Mouse (Mus musculus) cerebellum, adult 11-12 months (tissue): Measurements from ENCODE around the gene Utp18.
"Not testable (repeated sequence)": the region's sequence is repeated elsewhere in the genome, so short reads cannot be mapped to it uniquely, and the experiment has no call there.

Experiments used
- DNase-seq: peaks from one replicate; pipeline ENCODE4 v3.0.0; 2022

The Utp18 gene

DNA sequence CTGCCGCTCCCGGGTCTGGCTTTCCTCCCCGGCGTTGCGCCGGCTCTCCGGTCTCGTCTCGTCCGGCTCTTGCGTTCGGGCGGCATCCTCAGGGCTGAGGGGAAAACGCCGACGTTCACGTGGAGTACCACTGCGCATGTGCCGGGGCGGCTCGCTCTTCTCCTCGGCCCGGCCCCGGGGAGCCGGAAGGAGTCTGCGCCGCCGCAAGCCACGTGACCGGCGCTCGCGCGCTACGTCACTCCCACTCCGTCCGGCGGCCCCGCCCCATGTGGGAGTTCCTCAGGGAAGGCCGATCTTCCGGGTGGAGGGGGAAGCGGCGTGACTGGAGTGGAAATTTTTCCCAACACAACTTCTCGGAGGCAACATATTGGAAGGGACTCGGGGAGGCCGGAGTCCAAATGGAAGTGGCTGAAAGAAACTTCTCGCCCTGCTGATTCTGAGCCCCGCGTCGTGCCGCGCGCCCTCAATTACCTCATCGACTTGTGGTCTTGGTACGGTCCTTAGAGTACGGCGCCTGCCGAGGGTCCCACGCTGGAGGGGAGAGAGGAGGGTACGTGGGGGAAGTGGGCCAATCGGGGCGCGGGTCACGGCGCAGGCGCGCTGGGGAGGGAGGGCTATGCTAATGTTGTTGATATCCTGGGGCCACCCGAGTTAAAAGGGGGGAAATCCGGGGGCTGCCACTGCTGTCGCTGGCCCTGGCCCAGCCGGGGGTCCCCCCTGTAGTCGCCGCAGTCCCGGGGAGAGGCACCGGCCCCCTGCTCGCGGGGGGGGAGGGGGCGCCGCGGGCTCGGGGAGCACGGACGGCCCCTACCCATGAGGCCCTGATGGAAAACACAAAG lies at the start of gene Utp18, which contains the start of gene Mbtd1:
TSS of gene Utp18 (minus strand) at position 195 of the 839 bp plus-strand sequence.
TSS of gene Mbtd1 (plus strand) at position 281 of the 839 bp plus-strand sequence.
- peak; percentile 99 for DNase-seq

DNA sequence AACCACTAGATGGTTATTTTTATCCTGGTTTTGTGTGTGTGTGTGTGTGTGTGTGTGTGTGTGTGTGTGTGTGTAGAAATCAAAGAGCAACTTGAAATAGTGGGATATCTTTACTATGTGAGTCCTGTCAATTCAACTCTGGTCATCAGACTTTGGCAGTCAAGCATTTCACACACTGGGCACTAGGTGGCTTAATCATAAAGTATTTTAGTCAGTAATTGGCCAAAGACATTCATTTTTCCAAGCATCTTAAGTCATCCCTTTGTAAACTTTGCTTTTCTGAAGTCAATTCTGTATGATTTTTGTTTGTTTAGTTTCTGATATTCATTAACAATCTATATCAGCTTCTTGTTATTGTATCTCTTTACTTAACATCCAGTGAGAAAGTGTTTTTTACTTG lies 43.5 kb upstream of the Utp18 start:
- DNase-seq = no peak

DNA sequence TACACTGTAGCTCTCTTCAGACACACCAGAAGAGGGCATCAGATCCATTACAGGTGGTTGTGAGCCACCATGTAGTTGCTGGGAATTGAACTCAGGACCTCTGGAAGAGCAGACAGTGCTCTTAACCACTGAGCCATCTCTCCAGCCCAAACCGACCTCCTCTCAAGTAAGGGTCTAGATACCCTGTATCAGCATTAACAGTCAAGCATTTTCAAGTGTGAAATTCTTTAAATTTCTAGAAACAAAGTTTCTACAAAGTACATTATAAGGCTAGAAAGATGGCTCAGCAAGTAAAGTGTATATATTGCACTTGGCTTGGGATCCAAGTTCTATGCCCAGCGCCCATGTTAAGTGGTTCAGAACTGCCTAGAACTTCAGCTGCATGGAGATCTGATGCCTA lies 29.5 kb upstream of the Utp18 start:
- not testable (repeated sequence) for DNase-seq

DNA sequence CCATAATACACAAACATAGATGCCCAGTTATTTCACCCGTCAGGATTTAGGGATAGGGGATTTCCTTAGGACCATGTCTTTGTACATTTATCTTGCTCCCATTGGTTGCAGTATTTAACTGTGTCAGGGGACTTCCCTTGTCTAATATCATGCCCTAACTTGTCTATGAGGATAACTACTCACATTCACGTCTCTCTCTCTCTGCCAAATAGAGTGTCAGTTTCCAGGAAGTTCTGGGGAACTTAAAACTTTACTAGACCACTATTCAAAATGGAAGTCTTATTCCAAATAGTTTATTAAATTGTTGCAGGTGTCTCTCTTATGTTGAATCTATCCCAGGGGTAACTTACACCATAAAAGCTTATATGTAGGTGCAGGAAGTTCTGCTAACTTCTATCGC lies 26.0 kb upstream of the Utp18 start:
- no peak for DNase-seq

DNA sequence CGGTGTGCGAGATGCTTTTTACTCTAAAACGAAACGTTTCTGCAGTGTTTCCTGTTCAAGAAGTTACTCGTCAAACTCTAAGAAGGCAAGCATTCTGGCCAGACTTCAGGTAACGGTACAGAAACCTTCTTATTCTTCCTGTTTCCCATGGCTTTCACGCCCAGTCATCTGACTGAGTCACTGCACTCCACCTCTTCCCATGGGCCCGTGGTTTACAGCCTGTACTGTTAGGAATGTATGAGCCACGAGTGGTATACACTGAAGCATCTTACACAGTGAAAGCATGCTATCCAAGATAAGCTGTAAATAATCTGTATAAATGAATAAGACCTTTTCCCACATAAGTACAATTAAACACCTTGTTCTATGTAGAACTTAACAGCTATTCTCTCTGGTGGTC lies 23.3 kb upstream of the Utp18 start:
- DNase-seq = no peak

DNA sequence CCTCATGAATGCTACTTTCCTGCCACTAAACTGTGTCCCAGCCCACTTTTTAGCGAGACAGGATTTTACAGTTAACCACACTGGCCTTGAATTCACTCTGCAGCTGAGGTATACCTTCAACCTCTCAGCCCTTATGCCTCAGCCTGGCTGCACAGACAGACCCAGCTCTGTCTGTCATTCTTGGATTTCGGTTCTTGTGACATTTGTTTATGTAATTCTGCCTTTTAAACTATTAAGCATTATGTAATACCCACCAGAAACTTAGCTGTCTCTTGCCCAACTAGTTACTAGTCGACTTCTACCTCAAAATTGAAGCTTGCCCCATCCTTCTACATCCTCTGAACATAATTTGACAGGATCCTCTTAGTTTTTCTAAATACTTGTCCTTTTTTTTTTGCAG lies 22.3 kb upstream of the Utp18 start:
- no peak for DNase-seq

DNA sequence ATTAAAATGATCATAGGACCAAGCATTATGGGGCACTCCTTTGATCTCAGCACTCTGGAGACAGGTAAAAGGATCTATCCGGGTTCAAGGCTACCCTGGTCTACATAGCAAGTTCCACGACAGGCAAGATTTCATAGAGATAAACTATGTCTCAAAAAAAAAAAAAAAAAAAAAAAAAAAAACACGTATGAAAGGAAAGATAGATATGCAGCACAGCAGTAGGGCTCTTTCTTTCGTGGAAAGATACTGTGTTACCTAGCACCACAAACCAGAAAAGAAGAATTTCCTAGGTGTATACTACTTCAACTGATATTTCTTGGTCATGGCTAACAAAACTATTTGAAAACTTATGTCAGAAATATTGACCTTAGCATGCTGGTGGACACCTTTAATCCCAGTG lies 21.3 kb upstream of the Utp18 start:
- DNase-seq = no peak

DNA sequence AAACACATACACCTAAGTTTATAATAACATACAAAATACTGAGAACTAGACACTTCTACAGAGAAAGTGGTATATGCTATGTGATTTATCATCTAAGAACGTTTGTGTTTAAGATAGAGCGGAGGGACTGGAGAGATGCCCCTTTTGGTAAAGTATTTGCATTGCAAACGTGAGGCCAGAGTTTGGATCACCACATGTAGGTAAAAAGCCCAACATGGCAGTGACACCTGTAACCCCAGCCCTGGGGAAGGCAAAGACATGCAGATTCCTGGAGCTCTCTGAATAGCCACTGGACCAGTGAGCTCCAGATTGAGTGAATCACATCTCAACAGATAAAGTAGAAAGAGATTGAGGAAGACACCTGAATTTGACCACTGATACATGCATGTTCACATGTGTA lies 12.2 kb upstream of the Utp18 start:
- DNase-seq = no peak

DNA sequence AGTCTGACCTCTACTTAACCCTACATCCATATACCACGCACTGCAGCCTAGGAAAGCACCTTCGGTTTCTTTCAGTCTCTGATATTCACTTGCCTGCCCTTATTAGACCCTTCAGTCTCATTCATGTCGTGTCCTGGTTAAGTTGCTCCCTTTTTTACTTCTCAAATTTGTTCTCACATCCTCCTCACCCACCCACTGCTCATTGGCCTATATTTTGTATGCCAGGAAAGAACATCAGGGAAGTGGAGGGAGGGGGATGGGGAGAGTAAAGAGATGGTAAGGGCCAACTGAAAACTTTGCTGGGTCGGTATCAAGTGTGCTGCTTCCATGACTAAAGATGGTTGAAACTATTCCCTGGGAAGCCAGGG lies 1.5 kb upstream of the Utp18 start:
- peak; percentile 20 for DNase-seq

DNA sequence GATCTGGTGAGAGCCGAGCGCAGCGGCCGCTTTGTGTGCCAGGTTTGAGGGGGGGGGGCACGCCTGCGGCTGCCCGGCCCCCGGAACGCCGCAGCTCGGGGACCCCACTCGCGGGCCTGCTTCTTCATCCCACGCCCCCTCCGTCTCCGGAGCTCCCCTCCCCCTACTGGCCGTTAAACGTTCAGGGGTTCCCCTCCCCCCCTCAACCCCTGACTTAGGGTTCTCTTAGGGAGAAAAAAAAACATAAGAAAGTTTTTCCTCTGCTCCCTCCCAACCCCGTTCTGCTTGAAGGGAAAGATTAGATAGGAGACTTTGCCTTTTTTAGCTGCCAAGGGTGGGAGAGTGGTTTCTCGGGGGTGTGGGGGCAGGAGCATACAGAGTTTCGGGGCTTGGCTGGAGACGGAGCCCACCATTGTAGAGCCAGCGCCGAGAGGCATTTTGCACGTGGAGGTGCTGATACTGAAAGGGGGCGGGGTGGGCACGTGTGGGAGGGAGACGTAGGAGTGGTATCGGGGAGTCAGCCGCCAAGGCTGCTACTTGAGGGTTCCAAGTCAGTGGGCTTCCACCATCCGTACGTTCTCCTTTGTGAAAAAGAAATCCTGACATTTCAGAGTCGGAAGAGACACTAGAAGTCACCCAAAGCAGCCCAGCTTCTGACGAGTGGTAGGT lies 979 bp upstream of the Utp18 start:
- DNase-seq = peak; percentile 57

DNA sequence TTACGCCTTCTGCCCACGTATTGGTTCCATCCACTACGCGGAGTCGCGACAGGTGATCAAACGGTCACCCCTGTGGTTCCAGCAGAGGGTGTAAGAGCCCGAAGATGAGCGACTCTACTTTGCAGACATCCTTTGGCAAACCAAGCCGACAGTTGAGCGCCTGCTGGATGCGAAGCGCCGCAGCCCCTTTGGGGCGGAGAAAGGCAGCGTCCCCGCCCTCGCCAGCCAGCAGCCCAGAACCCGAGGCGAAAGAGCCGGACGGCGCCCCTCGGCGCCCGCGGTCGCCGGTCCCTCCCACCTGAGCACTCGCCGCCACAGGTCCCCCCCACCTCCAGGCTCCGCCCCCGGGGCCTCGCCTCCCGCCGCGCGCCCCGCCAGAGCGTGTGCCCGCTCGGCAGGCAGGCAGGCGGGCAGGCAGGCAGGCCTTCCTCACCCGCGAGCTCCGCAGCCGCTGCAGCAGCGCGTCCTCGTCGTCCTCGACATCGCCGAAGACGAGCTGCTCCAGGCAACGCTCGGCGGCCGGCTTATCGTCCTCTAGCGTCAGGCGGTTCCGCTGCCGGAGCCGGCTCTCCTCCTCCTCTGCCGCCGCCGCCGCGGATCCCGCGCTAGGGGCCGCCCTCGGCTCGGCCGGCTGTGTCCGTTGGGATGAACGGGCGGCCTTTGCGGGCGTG lies 530 bp downstream of the Utp18 start:
- peak; percentile 70 for DNase-seq

DNA sequence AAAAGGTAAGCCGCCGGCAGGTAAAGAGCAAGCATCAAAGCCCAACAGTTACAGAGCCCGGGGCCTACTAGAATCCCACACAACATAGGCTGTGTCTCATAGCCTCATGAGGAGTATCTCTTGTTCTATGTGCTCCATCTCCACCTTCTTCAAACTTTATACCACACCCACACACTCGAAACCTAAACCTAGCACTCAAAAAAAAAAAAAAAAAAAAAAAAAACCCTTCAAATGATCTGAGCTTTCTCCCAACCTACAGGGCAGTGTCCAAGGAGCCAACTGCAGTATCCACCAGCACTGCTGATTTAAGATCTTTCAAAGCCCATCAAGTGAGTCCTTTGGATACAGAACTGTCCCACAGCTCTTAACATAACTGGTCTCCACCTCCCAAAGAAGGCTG lies 1.5 kb downstream of the Utp18 start:
- no peak for DNase-seq

DNA sequence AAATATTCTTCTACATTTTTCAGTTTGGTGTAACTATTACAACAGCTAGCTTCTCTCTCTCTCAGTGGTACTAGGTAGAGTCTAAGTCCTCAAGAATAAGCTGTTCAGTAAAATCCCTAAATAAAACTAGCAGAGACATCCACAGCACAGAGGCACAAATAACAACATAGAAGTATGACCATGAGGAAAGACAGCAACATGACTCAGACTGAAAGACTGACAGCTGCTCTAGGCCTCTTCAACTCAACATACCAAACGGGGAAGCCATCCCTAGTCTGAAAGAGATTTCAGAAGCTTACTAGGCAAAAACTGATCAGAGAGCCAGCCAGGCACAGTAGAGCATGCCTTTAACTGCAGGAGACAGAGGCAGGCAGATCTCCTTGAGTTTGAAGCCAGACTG lies 22.9 kb downstream of the Utp18 start:
- DNase-seq = no peak

DNA sequence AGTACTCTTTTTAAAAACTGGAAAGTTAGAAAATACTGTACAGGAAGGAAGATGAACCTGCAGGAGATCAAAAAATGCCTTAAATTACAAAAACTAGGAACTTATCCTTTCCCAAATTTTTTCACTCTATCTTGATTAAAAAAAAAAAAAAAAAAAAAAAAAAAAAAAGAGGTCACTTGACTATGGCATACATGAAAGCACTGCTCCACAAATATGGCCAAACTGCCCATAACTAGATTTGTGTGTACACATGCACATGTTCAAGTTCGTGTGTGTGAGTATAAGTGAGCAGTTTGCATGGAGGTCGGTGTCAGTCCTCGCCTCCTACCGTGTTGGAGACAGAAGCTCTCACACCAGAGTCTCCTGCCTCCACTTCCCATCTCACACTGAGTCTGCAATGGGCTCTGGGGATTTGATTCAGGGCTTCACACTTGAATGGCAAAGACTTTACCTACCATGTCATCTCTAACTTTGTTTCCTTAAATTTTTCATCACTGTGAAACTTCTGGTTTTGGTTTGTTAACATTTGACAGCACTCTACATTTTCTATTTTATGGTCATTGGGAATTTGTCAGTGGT lies 23.4 kb downstream of the Utp18 start:
- no peak for DNase-seq

DNA sequence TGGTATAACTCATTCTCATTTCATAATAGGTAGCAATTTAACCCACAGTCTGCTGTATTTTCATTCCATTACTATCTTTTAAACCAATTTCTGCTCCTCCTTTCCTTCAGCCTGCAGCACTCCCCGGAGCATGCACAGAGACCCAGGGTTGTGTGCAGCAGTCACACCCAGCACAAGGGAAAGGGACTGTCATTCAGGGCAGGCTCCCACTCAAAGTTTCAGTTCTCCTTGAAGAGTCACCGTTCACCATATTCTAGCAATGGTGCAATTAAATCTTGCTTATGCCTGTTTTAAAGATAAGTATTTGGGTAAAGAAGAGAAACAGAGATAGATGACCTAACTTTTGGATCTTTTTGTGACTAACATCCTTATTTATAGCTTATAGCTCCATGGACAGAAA lies 24.4 kb downstream of the Utp18 start:
- DNase-seq = no peak

DNA sequence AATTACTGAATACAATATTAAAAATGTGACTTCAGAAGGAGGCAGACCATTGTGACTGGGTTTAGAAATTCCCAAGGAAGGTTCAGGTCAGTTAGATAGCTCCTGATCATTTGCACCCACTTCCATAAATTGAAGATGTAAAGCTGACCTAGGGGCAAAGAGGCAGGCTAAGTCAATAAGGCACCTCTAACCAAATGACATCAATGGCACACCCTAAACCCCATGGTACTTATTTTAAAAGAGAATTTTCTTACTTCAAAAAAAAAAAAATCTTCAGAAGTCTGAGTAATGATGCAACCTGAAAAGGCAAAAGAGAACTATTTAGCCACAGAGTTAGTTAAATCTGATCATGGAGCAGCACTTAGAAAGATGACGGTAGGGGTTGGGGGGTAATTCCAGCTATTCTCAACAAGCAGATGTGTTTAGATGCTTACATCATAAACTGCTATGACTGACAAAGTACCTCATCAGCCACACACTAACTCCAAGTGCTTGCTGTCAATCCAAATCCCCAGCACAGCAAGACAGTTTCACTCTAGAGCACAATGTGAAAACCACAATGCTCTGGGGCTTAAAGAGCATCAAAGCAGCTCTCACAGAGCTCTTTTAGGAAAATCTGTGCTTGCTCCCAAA lies 24.9 kb downstream of the Utp18 start:
- no peak for DNase-seq

DNA sequence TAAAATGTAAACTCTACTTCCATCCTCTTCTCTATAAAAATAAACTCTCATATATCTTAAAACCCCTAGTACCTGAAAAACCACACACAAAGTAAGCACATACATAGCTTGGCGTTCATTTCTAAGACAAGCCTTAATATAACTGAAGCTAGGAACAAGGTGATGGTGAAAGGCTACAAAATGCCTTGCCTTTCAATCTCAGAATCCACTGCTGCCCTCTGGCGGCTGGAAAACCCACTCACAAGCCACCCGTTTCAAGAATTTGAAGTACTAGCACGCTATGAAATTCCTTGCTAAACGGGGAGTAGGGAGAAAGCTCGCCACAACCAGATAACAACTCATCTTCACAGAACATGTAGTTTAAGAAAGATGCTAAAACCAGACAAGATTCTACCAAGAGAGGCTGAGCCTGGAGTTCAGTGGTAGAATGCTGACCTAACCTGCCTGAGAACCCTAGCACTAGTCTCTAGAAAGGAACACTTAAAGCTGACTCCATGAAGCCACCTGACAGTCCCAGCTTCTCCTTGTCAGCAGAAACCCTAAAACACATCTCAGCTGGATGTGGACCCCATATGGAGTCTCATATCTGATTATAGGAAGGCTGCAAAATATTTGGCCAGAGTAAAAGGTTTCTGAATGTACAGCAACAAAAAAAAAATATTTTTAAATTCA lies 29.1 kb downstream of the Utp18 start:
- peak; percentile 68 for DNase-seq

DNA sequence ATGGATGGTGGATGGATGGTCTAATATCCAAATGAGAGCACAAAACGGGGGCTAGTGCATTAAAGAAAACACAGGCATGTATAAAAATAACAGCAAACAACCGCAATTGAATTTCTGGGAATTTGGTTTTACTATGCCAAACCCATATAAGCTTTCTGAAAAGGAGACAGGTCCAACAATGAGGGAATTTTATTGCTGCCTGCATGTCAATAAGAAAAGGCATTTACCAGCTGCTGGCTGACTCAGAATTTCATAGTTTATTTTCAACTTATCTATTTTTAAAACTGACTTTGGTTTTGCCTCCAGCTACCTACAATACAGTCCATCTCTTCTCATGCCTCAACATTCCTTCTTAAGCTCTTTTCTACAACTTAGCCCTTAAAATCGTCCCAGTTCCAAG lies 33.0 kb downstream of the Utp18 start:
- no peak for DNase-seq

DNA sequence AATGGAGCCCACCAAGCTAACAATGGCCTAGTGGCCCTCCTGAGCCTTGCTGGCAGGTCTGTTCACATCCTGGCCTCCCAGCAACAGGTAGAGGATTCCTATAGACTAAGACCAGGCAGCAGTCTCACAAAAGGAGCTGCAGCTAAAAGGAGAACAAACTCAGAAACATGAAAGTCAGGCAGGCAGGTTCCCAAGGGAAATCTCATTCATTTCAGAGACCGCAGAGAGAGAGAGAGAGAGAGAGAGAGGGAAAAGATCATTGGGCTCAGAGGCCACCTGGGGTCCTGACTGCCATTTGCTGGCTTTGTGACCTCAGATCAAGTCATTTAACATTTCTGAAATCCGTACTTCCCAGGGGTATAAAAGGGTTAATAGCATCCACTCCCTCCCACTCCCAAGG lies 38.2 kb downstream of the Utp18 start:
- no peak for DNase-seq

DNA sequence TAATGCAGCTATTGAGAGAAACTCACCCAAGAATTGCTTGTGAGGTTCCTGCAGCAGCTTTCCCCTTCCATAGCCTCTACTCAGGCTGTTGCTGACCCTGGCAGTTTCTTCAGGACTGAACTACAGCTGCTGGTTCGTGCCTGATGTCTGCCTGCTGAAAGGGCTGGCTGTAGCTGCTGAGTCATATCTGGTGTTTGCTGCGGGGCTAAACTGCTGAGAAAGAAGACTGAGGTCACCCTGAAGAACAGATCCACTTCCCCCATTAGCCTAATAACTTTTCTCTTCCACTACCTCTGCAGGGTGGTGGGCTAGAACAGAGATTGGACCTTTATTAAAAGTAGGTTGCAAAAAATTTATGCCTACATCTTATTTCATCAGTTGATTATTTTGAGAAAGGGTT lies 49.8 kb downstream of the Utp18 start:
- DNase-seq = no peak

DNA sequence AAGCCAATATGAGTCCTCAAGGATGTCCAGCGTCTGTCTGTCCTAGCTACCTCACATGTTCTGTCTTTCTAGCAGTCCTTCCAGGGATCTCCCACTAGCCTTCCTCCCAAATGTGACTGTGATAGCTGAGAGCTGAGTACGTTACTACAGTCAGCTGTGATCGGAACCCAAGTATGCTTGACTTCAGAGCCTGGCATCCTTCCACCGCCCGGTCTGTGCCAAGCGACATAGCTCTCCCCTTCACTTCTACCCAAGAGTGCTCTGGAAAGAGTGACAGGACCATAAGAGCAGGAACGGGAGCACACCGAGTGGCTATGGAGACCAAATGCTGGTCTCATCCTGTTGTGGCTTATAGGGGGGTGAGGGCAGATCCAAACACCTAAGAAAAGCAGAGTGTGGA lies 55.6 kb downstream of the Utp18 start:
- DNase-seq = no peak

DNA sequence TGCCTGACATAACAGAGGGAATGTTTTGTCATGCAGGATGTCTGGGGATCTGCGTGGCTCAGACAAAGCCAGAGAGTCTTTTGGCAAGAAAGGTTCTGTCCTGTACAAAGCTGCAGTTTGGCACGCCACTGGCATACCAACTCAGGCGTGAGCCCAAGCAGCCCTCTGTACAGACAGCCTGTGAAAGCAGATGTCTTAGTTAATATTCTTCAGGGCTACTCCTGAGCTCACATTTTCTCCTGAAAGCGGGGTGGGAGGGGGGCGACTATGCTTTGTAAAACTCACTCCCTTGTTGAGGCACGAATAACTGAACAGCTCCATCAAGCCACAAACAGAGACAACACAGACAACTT lies 56.3 kb downstream of the Utp18 start:
- no peak for DNase-seq
